Mouse (Mus musculus) heart, embryonic 14.5 days (tissue): ENCODE data around the gene Ndufb3. TPM values are rescaled to one million over a fixed set of nuclear protein-coding genes. Genes with fewer than 3 reads are reported as not detected.
A peak's percentile ranks its signal among the peaks of the same experiment; 100 is the strongest.
"Not testable (repeated sequence)": the region's sequence is repeated elsewhere in the genome, so short reads cannot be mapped to it uniquely, and the experiment has no call there.

ENCODE experiments used
- ATAC-seq: fragments of 200-750 bp; cut with Nextera tagmentation; 2 replicates; pipeline ENCODE4 v1.8.0; 2017; ENCODE audit warnings: low read depth, moderate TSS enrichment; ENCODE audit not compliant: insufficient number of reproducible peaks, insufficient read depth, low FRiP score
- H3K27ac ChIP-seq, 2 experiments: fragments of 200-500 bp in 1 of 2; fragments of 300-500 bp in 1 of 2; sonication (generic) in 1 of 2; replicated peaks in 1 of 2; 2 replicates each; pipeline ENCODE4 v1.5.1; 2012 to 2014; ENCODE audit warnings: low read depth in 2 of 2, low read length in 2 of 2, control low read depth in 1 of 2, mild to moderate bottlenecking in 1 of 2, mixed read lengths in 1 of 2; ENCODE audit not compliant: control insufficient read depth in 1 of 2, insufficient read depth in 1 of 2
- H3K27me3 ChIP-seq: fragments of 300-500 bp; sonication (generic); 2 replicates; pipeline ENCODE4 v1.6.1; 2014; ENCODE audit warnings: mild to moderate bottlenecking, low read length, control low read depth; ENCODE audit not compliant: control insufficient read depth, insufficient read depth
- H3K36me3 ChIP-seq: fragments of 300-500 bp; sonication (generic); 2 replicates; pipeline ENCODE4 v1.6.1; 2014; ENCODE audit warnings: mild to moderate bottlenecking, control low read depth, low read length, mixed read lengths; ENCODE audit not compliant: control insufficient read depth, insufficient read depth
- H3K4me1 ChIP-seq, 2 experiments: fragments of 200-500 bp in 1 of 2; fragments of 300-500 bp in 1 of 2; sonication (generic) in 1 of 2; 2 replicates each; pipeline ENCODE4 v1.6.1; 2012 to 2014; ENCODE audit warnings: low read length in 2 of 2, control low read depth in 1 of 2, mixed read lengths in 1 of 2; ENCODE audit not compliant: control insufficient read depth in 2 of 2, insufficient read depth in 2 of 2
- H3K4me2 ChIP-seq: fragments of 300-500 bp; sonication (generic); 2 replicates; pipeline ENCODE4 v1.6.1; 2014; ENCODE audit warnings: mild to moderate bottlenecking, low read length
- H3K4me3 ChIP-seq, 2 experiments: fragments of 200-500 bp in 1 of 2; fragments of 300-500 bp in 1 of 2; sonication (generic) in 1 of 2; 2 replicates each; pipeline ENCODE4 v1.5.1; 2012 to 2014; ENCODE audit warnings: low read length in 2 of 2, mild to moderate bottlenecking in 2 of 2, control low read depth in 1 of 2, low read depth in 1 of 2, moderate library complexity in 1 of 2; ENCODE audit not compliant: control insufficient read depth in 1 of 2, insufficient read depth in 1 of 2
- H3K9ac ChIP-seq: fragments of 300-500 bp; sonication (generic); 2 replicates; pipeline ENCODE4 v1.6.1; 2014; ENCODE audit warnings: mild to moderate bottlenecking, low read length
- H3K9me3 ChIP-seq: fragments of 300-500 bp; sonication (generic); 2 replicates; pipeline ENCODE4 v1.6.1; 2016; ENCODE audit warnings: low read length, control low read depth; ENCODE audit not compliant: control insufficient read depth
- WGBS: fragments of 180-500 bp; shearing (Covaris S2); extraction: QIAGEN DNeasy Blood & Tissue Kit; methylation state at CpG from one replicate; pipeline ENCODE4 v1.1.7; 2014; 5-methylcytosine and 5-hydroxymethylcytosine counted together
- polyA plus RNA-seq: library from polyadenylated mRNA; unstranded; fragments of >200 nt; fragmentation: Nextera tagmentation; extraction: Ambion mirVana; gene quantifications from 2 replicates; pipeline ENCODE4 v1.2.1, GENCODE M21; 2014

The Ndufb3 gene
- 257 and 274 TPM in 2 replicates for polyA plus RNA-seq

- WGBS, result under 1% methylated on average over 41 of the region's 41 CpGs
- Histone ChIP-seq H3K4me1 (peaks cover 0 to 14% of the 10 kb centered on the region in 2 experiments; a peak in 2 of 4 replicates), H3K9me3 (no peaks in the 10 kb centered on the region), H3K27me3 (no peaks in the 10 kb centered on the region), H3K4me2 (peak within 1 kb of the TSS; percentile 92), H3K4me3 (peak within 1 kb of the TSS; percentile 71 to 97), H3K9ac (peak within 1 kb of the TSS; percentile 92), H3K27ac (peak within 1 kb of the TSS; percentile 65 to 95), H3K36me3 (peaks cover 4% of the 10 kb centered on the region)
- peak; percentile 96 for ATAC-seq
Measured at GRCm38 (mm10) chr1:58586171-58586997, at the start of gene Ndufb3, which contains the start of gene Fam126b. Gene Ndufb3 (plus strand): TSS chr1:58586384. Gene Fam126b (minus strand): TSS chr1:58586323.

DNA sequence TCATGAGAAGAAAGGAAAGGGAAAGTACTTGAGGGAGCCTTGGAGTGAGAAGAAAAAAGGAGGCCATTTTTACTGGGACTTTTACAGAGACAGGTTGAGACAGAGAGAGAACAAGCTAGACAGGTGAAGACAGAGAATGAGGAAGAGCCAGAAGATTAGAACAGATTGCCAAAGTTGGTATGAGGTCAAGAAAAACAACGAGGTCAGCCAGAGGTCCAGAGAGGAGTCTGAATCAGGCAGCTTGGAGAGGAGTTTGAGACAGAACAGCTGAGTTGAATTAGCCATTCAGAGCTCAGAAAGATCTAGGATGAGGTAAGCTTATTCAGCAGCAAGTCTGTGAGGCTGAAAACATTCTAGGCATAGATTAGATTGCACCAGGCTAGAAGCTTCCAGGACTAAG lies 44.8 kb upstream of the Ndufb3 start:
- 66% methylated on average over 1 of the region's 1 CpGs for WGBS

GRCm38 (mm10) chr1:58560370-58560769 lies 25.8 kb upstream of the Ndufb3 start:
- H3K27me3 ChIP-seq, H3K4me1 ChIP-seq, H3K9ac ChIP-seq, H3K4me3 ChIP-seq, ATAC-seq, H3K36me3 ChIP-seq, H3K27ac ChIP-seq, H3K9me3 ChIP-seq, H3K4me2 ChIP-seq: not testable (repeated sequence)
- 98% methylated on average over 4 of the region's 6 CpGs for WGBS

More for the DNA sequence above, 44.8 kb upstream of the Ndufb3 start:
- H3K4me1 ChIP-seq, result no peaks in the 10 kb centered on the region
- H3K27me3 ChIP-seq, result no peaks in the 10 kb centered on the region
- no peak overlapping the region for H3K27ac ChIP-seq
- H3K4me3 ChIP-seq, result no peak overlapping the region
- peaks cover 59% of the 10 kb centered on the region for H3K36me3 ChIP-seq
- no peaks in the 10 kb centered on the region for H3K9me3 ChIP-seq
- H3K4me2 ChIP-seq, result no peak overlapping the region
- no peak overlapping the region for H3K9ac ChIP-seq
- no peak for ATAC-seq

DNA sequence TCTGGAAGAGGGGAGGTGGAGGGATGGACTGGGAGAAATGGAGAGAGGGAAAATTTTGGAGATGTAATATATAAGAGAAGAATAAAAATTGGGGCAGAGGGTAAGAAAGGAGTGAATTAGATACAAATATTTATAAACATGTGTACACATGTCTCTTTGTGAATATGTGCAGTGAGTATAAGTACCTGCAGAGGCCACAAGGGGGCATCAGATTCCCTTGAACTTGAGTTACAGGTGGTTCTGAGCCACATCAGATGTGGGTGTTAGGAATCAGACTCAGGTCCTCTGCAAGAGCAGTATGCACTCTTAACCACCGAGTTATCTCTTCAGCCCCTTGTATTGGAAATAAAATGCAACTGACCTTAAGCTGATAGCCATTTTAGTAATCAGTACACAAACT lies 23.7 kb upstream of the Ndufb3 start:
- WGBS, result 88% methylated on average over 1 of the region's 1 CpGs
- Histone ChIP-seq H3K27ac (no peak overlapping the region), H3K4me1 (no peaks in the 10 kb centered on the region), H3K4me3 (no peak overlapping the region), H3K27me3 (no peaks in the 10 kb centered on the region), H3K4me2 (no peak overlapping the region), H3K9ac (no peak overlapping the region), H3K9me3 (no peaks in the 10 kb centered on the region), H3K36me3 (no peaks in the 10 kb centered on the region)
- no peak for ATAC-seq

DNA sequence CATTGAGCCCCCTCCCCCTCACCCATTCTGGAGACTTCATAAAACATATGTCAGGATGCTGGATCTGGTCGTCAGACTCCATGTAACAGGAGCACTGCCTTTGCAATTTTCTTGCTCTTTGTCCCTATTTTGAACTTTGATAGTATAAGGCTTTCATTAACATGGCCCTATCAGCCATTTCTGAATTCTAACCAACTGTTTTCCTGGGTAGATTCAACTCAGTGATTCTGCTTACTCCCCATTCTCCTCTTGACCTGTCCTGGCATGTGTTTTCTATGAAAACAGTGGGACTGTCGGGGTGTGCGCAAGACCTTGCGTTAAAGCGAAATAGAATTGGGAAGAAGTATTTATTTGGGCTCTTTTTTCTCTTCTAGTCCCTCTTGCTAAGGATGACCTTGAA lies 21.2 kb upstream of the Ndufb3 start:
- Histone ChIP-seq H3K27ac (no peak overlapping the region), H3K4me2 (no peak overlapping the region), H3K9ac (no peak overlapping the region), H3K4me1 (no peaks in the 10 kb centered on the region), H3K9me3 (no peaks in the 10 kb centered on the region), H3K36me3 (no peaks in the 10 kb centered on the region), H3K27me3 (no peaks in the 10 kb centered on the region), H3K4me3 (no peak overlapping the region)
- no peak for ATAC-seq
- 91% methylated on average over 5 of the region's 5 CpGs for WGBS

DNA sequence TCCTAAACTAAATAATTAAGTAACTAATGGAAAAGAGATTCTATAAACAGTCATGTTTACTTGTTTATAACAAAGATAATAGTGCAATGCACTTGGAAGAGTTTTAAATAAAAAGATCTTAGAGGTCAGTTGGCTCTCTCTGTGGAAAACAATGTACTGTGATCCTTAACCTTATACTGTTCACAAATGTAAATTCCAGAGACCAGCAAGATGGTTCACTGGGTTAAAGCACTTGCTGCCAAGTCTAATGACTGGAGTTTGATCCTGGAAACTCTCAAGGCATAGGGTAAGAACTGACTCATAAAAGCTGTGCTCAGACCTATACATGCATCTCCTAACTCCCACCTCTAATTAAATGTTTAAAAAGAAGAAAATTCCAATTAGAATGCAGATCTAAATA lies 19.6 kb upstream of the Ndufb3 start:
- H3K9me3 ChIP-seq, result no peaks in the 10 kb centered on the region
- H3K4me3 ChIP-seq, result no peak overlapping the region
- H3K27ac ChIP-seq, result no peak overlapping the region
- no peak overlapping the region for H3K4me2 ChIP-seq
- no peaks in the 10 kb centered on the region for H3K27me3 ChIP-seq
- H3K9ac ChIP-seq, result no peak overlapping the region
- no peaks in the 10 kb centered on the region for H3K36me3 ChIP-seq
- ATAC-seq, result no peak
- no peaks in the 10 kb centered on the region for H3K4me1 ChIP-seq

DNA sequence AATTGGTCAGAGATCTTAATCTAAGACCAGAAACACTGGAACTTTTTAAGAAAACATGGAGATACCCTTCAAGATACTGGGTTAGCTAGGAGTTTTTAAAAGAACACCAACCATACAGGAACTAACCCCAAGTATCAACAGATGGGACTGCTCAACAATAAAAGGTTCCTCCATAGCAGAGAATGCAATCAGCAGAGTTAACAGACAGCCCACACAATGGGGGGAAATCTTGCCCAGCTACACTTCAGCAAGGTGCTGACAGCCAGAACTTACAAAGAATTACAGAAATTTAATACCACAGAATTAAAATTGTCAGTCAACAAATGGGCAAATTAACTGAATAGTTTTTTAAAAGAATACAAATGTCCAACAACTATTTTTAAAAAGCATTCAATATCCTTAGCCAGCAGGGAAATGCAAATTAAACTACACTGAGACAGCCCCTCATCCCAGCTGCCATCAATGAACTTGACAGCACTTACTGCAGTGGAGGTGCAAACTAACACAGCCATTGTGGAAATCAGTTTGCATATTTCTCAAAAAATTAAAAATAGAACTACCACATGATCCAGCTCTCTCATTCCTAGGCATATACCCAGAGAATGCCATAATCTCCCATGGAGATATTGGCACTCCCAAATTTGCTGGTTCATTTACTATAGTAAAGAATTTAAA lies 17.6 kb upstream of the Ndufb3 start:
- no peak overlapping the region for H3K4me2 ChIP-seq
- no peaks in the 10 kb centered on the region for H3K9me3 ChIP-seq
- H3K4me3 ChIP-seq, result no peak overlapping the region
- H3K27ac ChIP-seq, result no peak overlapping the region
- no peaks in the 10 kb centered on the region for H3K36me3 ChIP-seq
- H3K9ac ChIP-seq, result no peak overlapping the region
- H3K4me1 ChIP-seq, result no peaks in the 10 kb centered on the region
- no peaks in the 10 kb centered on the region for H3K27me3 ChIP-seq
- ATAC-seq, result no peak
